Mouse (Mus musculus) megakaryocyte, embryonic 14.5 days (primary cell): Measurements from ENCODE around the gene Tmc4. TPM values are rescaled to one million over a fixed set of nuclear protein-coding genes. Genes with fewer than 3 reads are reported as not detected.

Source experiments
- H3K27me3 ChIP-seq: replicated peaks from 2 replicates; pipeline ENCODE3; 2012; ENCODE audit warnings: inconsistent platforms
- H3K36me3 ChIP-seq: replicated peaks from 2 replicates; pipeline ENCODE3; 2012; ENCODE audit warnings: low read length, inconsistent platforms, mixed read lengths
- H3K4me1 ChIP-seq: 2 replicates; pipeline ENCODE4 v1.6.1; 2012; ENCODE audit warnings: inconsistent platforms
- H3K4me3 ChIP-seq: replicated peaks from 2 replicates; pipeline ENCODE3; 2012; ENCODE audit warnings: moderate library complexity, mild to moderate bottlenecking, inconsistent platforms
- H3K9me3 ChIP-seq: 2 replicates; pipeline ENCODE4 v1.6.1; 2012; ENCODE audit warnings: inconsistent platforms
- FLI1 ChIP-seq: IDR thresholded peaks from 2 replicates; pipeline ENCODE4 v1.6.1; 2012; ENCODE audit warnings: low read length, inconsistent platforms, mixed read lengths
- GATA1 ChIP-seq: IDR thresholded peaks from 3 replicates; pipeline ENCODE4 v1.6.1; 2012; ENCODE audit warnings: mixed read lengths, low read length, inconsistent platforms, borderline replicate concordance
- polyA plus RNA-seq: library from polyadenylated mRNA; stranded (reverse); fragments of >175 nt; gene quantifications from 2 replicates; pipeline ENCODE4 v1.2.3, GENCODE M21; 2012; ENCODE audit warnings: low replicate concordance; ENCODE audit not compliant: insufficient read depth

The Tmc4 gene
- polyA plus RNA-seq, 1 experiment: 3.3 TPM

DNA sequence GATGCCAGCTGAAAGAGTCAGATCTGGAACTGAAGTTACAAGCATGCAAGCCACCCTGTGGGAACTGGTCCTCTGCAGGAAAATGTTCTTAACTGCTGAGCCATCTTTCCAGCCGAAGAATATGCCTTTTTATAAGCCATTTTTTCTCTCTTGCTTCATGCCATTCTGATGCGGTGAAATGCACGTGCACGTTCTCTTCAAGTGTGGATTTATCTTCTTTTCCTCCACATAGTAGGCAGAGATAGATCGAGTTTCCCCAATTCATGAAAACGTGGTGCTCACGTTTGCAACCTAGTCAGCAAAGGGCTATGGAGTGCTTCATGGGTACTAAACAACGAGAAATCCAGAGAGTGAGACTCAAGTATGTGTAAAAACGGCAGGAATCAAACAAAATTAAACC is 33.5 kb downstream of the Tmc4 start:
- Histone ChIP-seq H3K36me3 (peaks cover 65% of the 10 kb centered on the region), H3K9me3 (no peaks in the 10 kb centered on the region), H3K4me3 (peak overlapping the region; percentile 96), H3K4me1 (peaks cover 52% of the 10 kb centered on the region), H3K27me3 (no peaks in the 10 kb centered on the region)
- TF ChIP-seq FLI1: no peak
- TF ChIP-seq GATA1: no peak

DNA sequence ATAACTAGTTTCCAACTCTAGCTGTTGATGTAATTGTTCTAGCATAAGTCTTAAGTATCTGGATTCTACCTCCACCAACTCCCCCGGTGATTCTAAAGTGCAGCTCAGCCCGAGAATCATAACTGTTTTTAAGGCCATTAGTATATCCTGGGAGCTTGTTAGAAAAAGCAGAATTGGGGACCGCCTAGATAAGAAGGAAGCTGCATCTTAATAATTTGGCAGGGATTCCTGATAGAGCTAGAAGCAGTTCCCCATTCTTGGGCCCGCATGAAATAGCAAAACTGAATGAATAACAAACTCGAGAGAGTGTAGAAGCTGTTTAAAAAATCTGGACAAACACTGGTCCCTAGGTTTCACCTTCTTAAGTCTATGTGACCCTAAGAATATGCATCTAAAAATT is 33.9 kb downstream of the Tmc4 start:
- no peak for TF ChIP-seq FLI1
- no peak for TF ChIP-seq GATA1
- Histone ChIP-seq H3K27me3 (no peaks in the 10 kb centered on the region), H3K4me1 (peaks cover 47% of the 10 kb centered on the region), H3K9me3 (no peaks in the 10 kb centered on the region), H3K4me3 (peak overlapping the region; percentile 96), H3K36me3 (peaks cover 65% of the 10 kb centered on the region)

DNA sequence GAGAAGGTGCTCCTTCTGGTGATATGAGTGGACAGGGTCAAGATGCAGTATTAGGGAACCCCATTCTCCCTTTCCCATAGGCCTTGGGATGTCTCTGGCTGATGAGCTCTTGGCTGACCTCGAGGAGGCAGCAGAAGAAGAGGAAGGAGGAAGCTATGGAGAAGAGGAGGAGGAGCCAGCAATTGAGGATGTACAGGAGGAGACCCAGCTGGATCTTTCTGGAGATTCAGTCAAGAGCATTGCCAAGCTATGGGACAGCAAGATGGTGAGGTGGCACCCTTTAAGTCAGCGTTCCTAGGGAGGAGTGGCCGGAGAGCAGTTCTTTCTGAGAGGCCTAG is 46.9 kb downstream of the Tmc4 start:
- no peaks in the 10 kb centered on the region for H3K27me3 ChIP-seq
- no peaks in the 10 kb centered on the region for H3K9me3 ChIP-seq
- H3K36me3 ChIP-seq: peaks cover 75% of the 10 kb centered on the region
- TF ChIP-seq GATA1 (no peak), FLI1 (no peak)
- H3K4me3 ChIP-seq: peak overlapping the region; percentile 93
- peaks cover 75% of the 10 kb centered on the region for H3K4me1 ChIP-seq

DNA sequence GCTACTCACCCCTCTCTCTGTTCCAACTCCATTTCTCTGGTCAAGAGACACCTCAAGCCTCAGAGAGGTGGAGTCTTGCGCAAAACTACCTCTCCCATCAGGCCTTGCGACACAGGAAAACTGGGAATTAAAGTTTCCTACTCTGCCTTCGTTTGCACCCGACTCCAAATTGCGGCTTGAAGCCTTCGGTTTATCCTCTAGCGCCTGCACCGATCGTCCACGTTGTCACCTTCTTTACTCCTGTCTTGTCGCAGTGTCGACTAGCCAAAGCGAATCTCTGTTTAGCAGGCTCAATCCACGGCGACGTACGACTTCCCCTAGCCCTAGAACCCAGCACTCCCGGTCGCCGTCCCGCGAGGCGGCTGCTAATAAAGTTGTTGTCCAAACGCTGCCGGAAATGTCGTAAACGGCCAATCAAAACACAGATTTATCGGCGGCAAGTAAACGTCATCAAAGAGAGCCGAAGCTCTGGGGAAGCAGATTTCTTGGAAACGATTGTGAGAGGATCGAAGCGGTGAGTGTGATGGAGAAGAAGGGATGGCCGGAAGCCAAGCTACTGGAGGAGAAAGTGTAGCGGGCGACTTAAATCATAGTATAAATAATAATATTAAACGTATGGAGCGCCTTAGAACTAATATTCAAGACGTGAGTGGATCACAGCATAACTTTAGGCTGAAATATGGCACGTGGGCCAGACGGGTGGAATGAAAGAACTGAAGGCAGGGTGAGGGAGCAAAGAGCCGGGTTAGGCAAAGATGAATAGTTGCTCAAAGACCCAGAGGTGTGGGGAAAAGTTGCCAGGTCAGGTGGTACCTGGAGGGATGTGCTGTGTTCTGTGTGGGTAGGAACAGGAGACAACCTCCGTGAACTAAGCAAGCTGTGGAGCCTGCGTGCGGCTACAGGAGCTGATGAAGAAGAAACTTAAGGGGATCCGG is 47.5 kb downstream of the Tmc4 start, which contains the start of the genes Tfpt and Prpf31:
Gene Tfpt, minus strand, starts transcription at position 387 of the 935 bp plus-strand sequence.
Gene Prpf31, plus strand, starts transcription at position 443 of the 935 bp plus-strand sequence.
- peaks cover 80% of the 10 kb centered on the region for H3K4me1 ChIP-seq
- H3K9me3 ChIP-seq: no peaks in the 10 kb centered on the region
- no peaks in the 10 kb centered on the region for H3K27me3 ChIP-seq
- no peak for TF ChIP-seq GATA1
- 0 out of 2 replicates have a peak, but pooled peaks have one; percentile 61 for TF ChIP-seq FLI1
- H3K4me3 ChIP-seq: peak within 1 kb of the TSS; percentile 93
- peaks cover 75% of the 10 kb centered on the region for H3K36me3 ChIP-seq

DNA sequence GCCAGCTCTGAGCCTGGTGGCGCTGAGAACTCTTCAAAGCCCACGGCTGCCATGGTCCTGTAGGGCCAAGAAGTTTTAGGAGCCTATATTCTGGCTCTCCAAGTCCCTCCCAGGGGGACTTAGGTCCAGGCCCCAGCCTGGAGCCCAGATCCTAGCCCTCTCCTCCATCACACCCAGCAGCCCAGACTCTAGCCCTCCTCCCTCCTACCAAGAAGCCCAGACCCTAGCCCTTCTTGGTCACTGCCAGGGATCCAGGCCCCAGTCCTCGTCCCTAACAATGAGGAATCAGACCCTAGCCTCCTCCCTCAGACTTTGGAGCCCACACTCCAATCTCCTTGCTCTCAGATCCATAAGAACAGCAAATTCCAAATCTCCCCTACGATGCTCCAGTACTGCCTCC is 48.3 kb downstream of the Tmc4 start:
- H3K27me3 ChIP-seq: no peaks in the 10 kb centered on the region
- peaks cover 76% of the 10 kb centered on the region for H3K36me3 ChIP-seq
- peaks cover 82% of the 10 kb centered on the region for H3K4me1 ChIP-seq
- no peaks in the 10 kb centered on the region for H3K9me3 ChIP-seq
- no peak for TF ChIP-seq GATA1
- TF ChIP-seq FLI1: no peak
- H3K4me3 ChIP-seq: peak overlapping the region; percentile 93

DNA sequence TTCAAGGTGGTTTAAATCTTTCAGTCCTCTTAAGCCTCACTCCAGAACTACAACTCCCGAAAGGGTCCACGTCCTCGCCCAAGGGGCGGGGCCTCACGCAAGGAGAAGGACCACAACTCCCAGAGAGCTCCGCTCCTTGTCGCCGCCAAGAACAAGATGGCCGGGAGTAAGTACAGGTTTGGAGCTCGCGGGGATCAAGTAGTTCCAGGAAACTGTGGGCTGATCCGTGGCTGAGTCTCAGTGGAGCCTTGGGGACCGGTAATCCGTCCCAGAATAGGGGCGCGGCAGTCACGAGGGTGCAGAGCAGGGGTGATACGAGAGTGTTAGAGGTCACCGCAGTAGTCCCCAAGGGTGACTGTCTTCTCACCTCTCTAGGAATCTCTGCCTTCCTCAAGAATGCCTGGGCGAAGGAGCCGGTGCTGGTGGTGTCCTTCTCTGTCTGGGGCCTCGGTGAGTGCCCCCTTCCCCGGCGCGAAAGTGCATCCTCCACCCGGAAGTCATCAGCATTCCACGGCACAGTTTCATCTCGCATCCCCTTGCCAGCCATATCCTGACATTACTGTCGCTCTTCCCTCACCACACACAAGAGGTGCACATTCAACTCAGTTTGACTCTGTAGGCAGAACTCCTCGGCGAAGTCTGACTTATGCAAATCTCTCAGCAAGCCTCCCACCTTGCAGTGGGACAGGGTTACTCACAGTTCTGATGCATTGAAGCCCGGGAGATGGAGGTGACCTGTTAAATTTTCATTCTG is 59.9 kb downstream of the Tmc4 start, which contains the start of gene Ndufa3:
Gene Ndufa3, plus strand, starts transcription at position 132 of the 754 bp plus-strand sequence.
- TF ChIP-seq GATA1 (no peak), FLI1 (no peak)
- peaks cover 39% of the 10 kb centered on the region for H3K36me3 ChIP-seq
- H3K4me3 ChIP-seq: peak within 1 kb of the TSS; percentile 94
- H3K9me3 ChIP-seq: no peaks in the 10 kb centered on the region
- H3K4me1 ChIP-seq: peaks cover 73% of the 10 kb centered on the region
- H3K27me3 ChIP-seq: no peaks in the 10 kb centered on the region

DNA sequence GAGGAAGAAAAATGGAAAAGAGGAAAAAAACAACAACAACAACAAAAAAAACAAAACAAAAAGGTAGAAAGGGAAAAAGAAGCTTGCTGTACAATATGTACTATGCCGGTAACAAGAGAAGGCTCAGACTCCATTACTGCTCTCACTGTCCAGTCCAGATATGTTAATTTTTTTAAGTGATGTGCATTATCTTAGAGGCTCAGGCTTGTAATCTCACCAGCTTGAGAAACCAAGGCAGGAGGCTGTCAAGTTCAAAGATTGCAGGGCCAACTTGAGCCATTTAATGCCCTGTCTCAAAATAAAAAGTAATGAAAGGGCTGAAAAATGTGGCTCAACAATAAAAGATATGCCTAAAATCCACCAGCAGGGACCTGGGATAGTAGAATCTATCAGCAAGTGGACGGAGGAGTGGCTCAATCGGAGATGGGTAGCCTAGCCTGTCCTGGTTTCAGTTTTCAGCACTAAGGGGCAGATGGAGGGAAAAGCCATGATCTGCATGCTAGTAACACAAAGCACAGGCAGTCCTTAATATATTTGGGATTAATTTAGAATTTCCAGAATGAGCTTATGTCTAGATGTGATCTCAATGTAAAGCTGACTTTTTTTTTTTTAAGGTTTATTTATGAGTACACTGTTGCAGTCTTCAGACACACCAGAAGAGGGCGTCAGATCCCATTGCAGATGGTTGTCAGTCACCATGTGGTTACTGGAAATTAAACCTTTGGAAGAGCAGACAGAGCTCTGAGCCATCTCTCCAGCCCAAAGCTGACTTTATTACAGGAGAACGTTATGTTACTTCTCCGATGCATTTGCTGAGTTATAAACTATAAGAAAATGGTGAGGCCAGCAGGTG is 60.7 kb downstream of the Tmc4 start:
- Histone ChIP-seq H3K4me3 (peak overlapping the region; percentile 94), H3K36me3 (peaks cover 31% of the 10 kb centered on the region), H3K27me3 (no peaks in the 10 kb centered on the region), H3K4me1 (peaks cover 81% of the 10 kb centered on the region), H3K9me3 (no peaks in the 10 kb centered on the region)
- TF ChIP-seq GATA1 (no peak), FLI1 (no peak)

DNA sequence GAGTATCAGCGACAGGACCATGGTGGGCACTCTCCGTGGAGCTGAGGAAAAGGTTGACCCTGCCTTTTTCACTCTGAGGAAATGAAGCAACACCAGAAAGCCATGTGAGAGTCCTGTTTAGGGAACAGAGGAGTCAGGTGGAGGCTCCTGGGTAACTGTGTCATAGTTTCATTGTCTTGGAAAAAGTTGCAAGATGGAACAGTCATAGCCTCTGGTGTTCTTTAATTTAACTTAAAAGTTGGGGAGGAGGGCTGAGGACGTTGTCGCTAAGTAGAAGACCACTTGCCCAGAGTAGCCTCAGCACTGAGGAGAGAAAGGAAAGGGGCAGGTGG is 61.3 kb downstream of the Tmc4 start, which contains the start of gene Oscar:
Gene Oscar, minus strand, starts transcription at position 101 of the 332 bp plus-strand sequence.
- H3K4me3 ChIP-seq: peak within 1 kb of the TSS; percentile 94
- no peaks in the 10 kb centered on the region for H3K9me3 ChIP-seq
- peaks cover 25% of the 10 kb centered on the region for H3K36me3 ChIP-seq
- no peak for TF ChIP-seq GATA1
- TF ChIP-seq FLI1: no peak
- H3K4me1 ChIP-seq: peaks cover 87% of the 10 kb centered on the region
- H3K27me3 ChIP-seq: no peaks in the 10 kb centered on the region

Other genes with a start within 250 kb of the Tmc4 start
- not detected in 2 replicates for gene Tarm1, start 174.9 kb downstream of the Tmc4 start, polyA plus RNA-seq
- 1.4 TPM in 1 of 2 replicates, not detected in the other for gene Oscar, start 61.4 kb downstream of the Tmc4 start, polyA plus RNA-seq
- 16.3 and 87.7 TPM in 2 replicates for gene Ndufa3, start 60.2 kb downstream of the Tmc4 start, polyA plus RNA-seq
- gene Tfpt, start 47.6 kb downstream of the Tmc4 start, polyA plus RNA-seq: 31.4 and 57.9 TPM in 2 replicates
- 7.5 and 49.6 TPM in 2 replicates for gene Prpf31, start 47.6 kb downstream of the Tmc4 start, polyA plus RNA-seq
- gene Cnot3, start 32.3 kb downstream of the Tmc4 start, polyA plus RNA-seq: 518 and 624 TPM in 2 replicates
- gene Leng1, start 11.7 kb downstream of the Tmc4 start, polyA plus RNA-seq: 5.3 and 22.0 TPM in 2 replicates
- gene Tsen34, start 15.3 kb upstream of the Tmc4 start, polyA plus RNA-seq: 60.0 and 93.4 TPM in 2 replicates
- gene Mboat7, start 16.0 kb upstream of the Tmc4 start, polyA plus RNA-seq: 210 and 251 TPM in 2 replicates
- 123 and 1,094 TPM in 2 replicates for gene Rps9, start 26.4 kb upstream of the Tmc4 start, polyA plus RNA-seq
- 14.2 TPM in 1 of 2 replicates, not detected in the other for gene Pirb, start 42.8 kb upstream of the Tmc4 start, polyA plus RNA-seq
- gene Gm15448, start 148.1 kb upstream of the Tmc4 start, polyA plus RNA-seq: not detected in 2 replicates
- gene Pira2, start 167.5 kb upstream of the Tmc4 start, polyA plus RNA-seq: 0.23 TPM in 1 of 2 replicates, not detected in the other
- gene Gm14548, start 220.6 kb upstream of the Tmc4 start, polyA plus RNA-seq: 0.12 TPM in 1 of 2 replicates, not detected in the other
- gene Lilra6, start 237.9 kb upstream of the Tmc4 start, polyA plus RNA-seq: 1.1 TPM in 1 of 2 replicates, not detected in the other